Mouse (Mus musculus) cerebellum, adult 2 months (tissue): ENCODE results near the gene Med20.

ENCODE experiments used
- CTCF ChIP-seq: fragments of 200-500 bp; IDR thresholded peaks from 2 replicates; pipeline ENCODE4 v1.5.1; 2011; ENCODE audit warnings: low read depth, mild to moderate bottlenecking, control low read depth, low read length, moderate library complexity, borderline replicate concordance; ENCODE audit not compliant: insufficient read depth
- POLR2A ChIP-seq: fragments of 200-500 bp; IDR thresholded peaks from 2 replicates; pipeline ENCODE4 v1.6.1; 2011; ENCODE audit warnings: low read length, control low read depth, borderline replicate concordance; ENCODE audit not compliant: insufficient read depth

DNA sequence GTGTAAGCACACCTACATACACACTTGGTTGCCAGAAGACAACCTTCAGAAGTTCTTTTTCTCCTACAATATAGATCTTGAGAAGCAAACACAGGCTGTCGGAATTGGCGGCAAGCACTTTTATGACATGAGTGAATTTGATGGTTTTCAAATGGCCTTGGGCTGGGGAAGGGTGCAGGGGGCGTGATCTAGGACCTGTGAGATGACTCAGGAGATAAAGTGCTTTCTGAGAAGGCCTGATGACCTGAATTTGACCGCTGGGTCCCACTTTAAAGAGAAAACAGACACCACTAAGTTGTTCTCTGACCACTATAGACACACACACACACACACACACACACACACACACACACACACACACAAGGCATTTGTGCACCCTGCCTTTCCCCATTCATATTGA, 30.4 kb upstream of the Med20 start:
- TF ChIP-seq CTCF (no peak), POLR2A (no peak)
